Mouse (Mus musculus) lung, postnatal 0 days (tissue): ENCODE data around the gene Gm29735.

Experiments
- CTCF ChIP-seq: IDR thresholded peaks from 2 replicates; pipeline ENCODE4 v1.5.1; 2016; ENCODE audit warnings: antibody characterized with exemption, mild to moderate bottlenecking
- EP300 ChIP-seq: IDR thresholded peaks from 2 replicates; pipeline ENCODE4 v1.6.1; 2016; ENCODE audit warnings: antibody characterized with exemption, mild to moderate bottlenecking, control low read depth

DNA sequence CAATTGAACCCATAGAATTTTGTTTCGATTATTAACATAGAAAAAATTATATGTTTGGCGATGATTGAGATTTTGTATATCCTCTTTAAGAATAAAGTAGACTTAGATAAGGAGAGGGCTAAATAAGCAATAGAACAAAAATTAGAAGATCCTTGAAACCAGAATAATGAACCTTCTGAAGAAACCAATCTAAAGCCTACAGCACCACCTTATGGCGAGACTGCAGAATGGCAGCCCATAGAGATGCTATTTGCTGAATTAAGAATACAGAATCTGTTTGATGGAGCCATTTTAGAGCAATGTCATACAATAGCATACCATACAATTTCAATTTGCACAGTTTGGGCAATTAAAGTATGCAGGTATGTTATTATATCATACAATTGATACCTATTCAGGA is 12.9 kb upstream of the Gm29735 start:
- TF ChIP-seq CTCF (peak; percentile 71), EP300 (no peak)
